Mouse (Mus musculus) gastrocnemius, adult 2 months (tissue): ENCODE measurements around the gene Cad. TPM values are rescaled to one million over a fixed set of nuclear protein-coding genes. Genes with fewer than 3 reads are reported as not detected.

Experiments
- DNase-seq: peaks from one replicate; pipeline ENCODE4 v3.0.0; 2022
- H3K27ac ChIP-seq: fragments of 200-600 bp; 2 replicates; pipeline ENCODE4 v1.8.1; 2022; ENCODE audit warnings: mild to moderate bottlenecking
- H3K4me3 ChIP-seq: fragments of 200-600 bp; 2 replicates; pipeline ENCODE4 v1.8.1; 2022; ENCODE audit warnings: mild to moderate bottlenecking, moderate library complexity
- CTCF ChIP-seq: fragments of 200-600 bp; IDR thresholded peaks from 2 replicates; pipeline ENCODE4 v1.8.1; 2022; ENCODE audit warnings: antibody characterized with exemption, mild to moderate bottlenecking, moderate library complexity
- intact Hi-C: fragments of 180-260 bp; cut with DNase I; formaldehyde crosslinking; loops from one replicate; pipeline ENCODE4 v1.15.1; 2025
- total RNA-seq, 2 experiments: library from RNA; stranded (reverse); gene quantifications; 2 replicates each; pipeline ENCODE4 v1.2.3; 2021

Gene Cad
- total RNA-seq, 2 experiments from 2014 or later = 25.5 to 28.6 TPM

DNA sequence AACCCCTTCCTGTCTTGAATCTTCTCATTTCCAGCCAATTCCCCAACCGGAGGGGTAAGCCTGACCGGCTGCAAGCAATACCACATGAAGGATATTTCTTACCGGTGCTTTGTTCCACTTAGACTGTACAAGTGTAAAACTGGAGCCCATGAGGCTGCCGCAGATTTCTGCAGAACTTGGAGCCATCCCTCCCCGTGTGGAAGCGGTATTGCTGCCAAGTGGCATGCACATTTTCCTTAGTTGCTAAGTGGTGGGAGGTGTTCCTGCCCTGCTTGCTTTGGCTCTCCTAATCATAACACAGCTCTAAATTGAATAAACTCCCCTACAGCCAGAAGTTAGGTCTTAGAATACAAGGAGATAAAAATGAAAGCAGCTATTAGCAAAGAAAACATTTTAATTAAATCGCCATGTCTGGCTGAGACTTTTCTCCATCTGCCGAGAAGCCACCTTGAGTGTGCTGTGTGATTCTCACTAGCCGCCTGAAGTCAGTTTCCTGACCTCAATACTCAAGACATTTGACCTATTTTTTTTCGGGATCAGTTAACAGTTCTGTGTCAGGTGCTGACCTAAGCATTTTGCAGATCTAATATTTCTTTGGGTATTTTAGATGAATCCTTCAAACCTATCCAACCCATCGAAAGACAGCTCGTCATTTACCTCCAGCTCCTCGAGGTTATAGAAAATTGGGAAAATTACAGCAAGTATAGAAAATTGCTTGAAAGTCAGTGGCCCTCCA lies 25.6 kb downstream of the Cad start:
- Histone ChIP-seq H3K27ac (0 out of 2 replicates have a peak overlapping the region, but pooled peaks have one; percentile 2), H3K4me3 (no peak overlapping the region)
- no peak for DNase-seq
- no peak for TF ChIP-seq CTCF
- intact Hi-C loops = no loop called here

DNA sequence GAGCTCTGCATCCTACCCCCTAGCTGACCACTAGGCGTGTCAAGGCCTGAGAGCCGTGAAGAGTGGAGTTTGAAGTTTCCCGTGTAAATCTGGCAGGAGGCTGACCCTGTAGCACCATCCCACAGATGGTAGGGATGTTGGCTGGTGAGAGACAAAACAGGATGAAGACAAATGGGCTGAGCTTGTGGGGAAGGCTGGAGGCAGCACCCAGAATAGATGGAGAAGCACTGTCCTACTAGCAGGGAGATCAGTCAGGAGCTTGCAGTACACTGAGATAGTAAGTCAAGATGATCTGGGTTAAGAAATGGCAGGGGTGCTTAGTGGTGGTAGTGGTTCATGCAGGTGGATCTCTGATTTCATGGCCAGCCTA lies 26.2 kb downstream of the Cad start:
- no peak for TF ChIP-seq CTCF
- intact Hi-C loops = no loop called here
- DNase-seq = no peak
- Histone ChIP-seq H3K4me3 (no peak overlapping the region), H3K27ac (0 out of 2 replicates have a peak overlapping the region, but pooled peaks have one; percentile 2)

DNA sequence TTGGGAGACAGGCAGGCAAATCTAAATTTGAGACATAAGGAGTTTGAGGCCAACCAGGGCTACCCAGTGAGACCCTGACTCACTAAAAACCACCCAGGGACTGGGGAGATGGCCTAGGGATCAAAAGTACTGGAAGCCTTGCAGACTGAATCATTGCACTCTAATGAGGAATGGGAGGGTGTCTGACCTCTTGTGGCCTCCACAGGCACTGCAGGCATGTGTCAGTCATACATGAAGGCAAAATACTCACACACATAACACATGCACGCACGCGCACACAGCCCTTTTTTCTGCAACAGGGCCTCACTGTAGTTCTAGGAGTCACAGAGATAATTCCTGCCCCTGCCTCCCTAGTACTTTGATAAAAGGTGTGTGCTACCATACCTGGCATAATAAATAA lies 26.8 kb downstream of the Cad start:
- intact Hi-C loops = no loop called here
- TF ChIP-seq CTCF = peak; percentile 68
- no peak overlapping the region for H3K4me3 ChIP-seq
- H3K27ac ChIP-seq = no peak overlapping the region
- peak; percentile 48 for DNase-seq

DNA sequence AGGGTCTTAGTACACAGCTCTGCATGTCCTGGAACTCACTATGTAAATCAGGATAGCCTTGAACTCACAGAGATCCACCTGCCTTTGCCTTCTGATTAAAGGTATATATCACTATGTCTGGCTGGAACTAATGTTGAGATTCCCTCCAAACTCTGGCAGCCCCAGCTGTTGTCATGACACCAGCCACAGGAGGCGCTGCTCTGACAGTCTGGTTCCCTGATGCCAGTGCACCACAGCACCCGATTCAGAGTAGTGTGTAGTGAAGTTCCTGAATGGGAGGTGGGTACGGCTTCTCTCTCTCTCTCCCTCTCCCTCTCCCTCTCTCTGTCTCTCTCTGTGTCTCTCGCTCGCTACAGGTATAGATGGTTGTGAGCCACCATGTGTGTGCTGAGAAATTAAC lies 27.8 kb downstream of the Cad start:
- intact Hi-C loops = no loop called here
- peak overlapping the region; percentile 44; the same call in 1 of the 2 replicates for H3K4me3 ChIP-seq
- TF ChIP-seq CTCF = peak; percentile 68
- peak; percentile 79 for DNase-seq
- no peak overlapping the region for H3K27ac ChIP-seq

- intact Hi-C loops = no loop called here
- no peak overlapping the region for H3K27ac ChIP-seq
- no peak for DNase-seq
- no peak for TF ChIP-seq CTCF
- H3K4me3 ChIP-seq = peak overlapping the region; percentile 44
These were observed 28.5 kb downstream of the Cad start for GRCm38 (mm10) chr5:31082935-31083625.

- Histone ChIP-seq H3K4me3 (no peak overlapping the region), H3K27ac (no peak overlapping the region)
- intact Hi-C loops = no loop called here
- DNase-seq = no peak
- no peak for TF ChIP-seq CTCF
These were observed 29.4 kb downstream of the Cad start for GRCm38 (mm10) chr5:31083949-31084348.

DNA sequence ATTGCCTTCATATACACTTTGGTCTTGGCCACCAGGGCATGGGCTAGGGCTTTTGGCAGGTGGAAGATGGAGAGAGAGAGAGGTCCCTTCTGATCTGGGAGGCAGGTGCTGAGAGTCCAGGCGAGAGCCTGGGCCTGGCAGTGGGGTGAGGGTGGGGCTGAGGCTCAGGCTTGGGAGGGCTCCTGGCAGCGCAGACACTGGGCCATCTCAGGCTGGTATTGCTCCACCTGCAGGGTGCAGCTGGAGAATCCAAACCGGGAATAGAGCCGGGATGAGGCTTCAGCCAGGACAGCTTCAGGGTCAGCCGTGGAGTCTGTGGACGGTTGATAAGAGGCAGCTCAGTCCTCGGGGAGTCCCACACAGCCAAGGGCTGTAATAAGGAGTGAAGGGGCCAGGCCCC lies 32.0 kb downstream of the Cad start:
- intact Hi-C loops = no loop called here
- no peak; the same call in 1 of the 2 replicates for TF ChIP-seq CTCF
- no peak for DNase-seq
- Histone ChIP-seq H3K4me3 (no peak overlapping the region), H3K27ac (no peak overlapping the region)

- no peak for TF ChIP-seq CTCF
- no peak overlapping the region for H3K4me3 ChIP-seq
- DNase-seq = no peak
- intact Hi-C loops = no loop called here
- H3K27ac ChIP-seq = no peak overlapping the region
These were observed 32.6 kb downstream of the Cad start for GRCm38 (mm10) chr5:31087131-31087530.

DNA sequence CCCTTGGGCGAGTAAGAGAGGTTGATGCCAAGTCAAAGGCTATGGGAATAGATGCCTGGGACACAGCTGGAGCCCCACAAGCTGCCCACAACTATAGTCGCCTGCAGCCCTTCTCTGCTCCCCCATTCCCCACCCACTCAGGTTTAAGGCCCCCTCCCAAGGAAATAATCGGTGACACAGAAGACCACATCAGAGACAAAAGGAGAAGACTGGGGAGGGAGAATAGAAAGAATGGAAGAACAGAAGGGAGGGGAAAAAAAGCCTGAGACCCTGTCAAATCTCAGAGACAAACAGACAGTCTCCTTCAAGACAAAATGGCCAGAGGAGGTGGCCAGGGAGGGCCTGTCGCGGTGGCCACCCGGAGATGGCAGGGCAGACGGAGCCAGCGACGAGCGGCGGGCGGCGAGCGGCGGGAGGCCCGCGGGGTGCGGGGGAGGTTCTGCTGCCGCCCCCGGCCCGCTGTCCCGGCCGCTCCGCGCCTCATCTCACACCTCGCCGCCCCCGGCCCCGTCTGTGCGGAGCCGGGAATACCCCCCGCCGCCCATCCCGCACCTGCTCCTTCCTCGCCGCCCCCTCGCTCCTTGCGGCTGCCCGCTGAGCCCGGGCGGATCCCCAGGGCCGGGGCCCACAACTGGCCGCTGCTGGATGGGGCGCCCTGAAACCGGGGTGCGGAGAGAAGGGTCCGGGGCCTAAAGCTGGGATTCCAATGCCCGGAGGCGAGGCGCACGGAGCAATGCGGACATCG lies 37.8 kb downstream of the Cad start:
- no peak for DNase-seq
- TF ChIP-seq CTCF = no peak
- Histone ChIP-seq H3K4me3 (peak overlapping the region; percentile 67), H3K27ac (no peak overlapping the region)
- intact Hi-C loops = no loop called here

DNA sequence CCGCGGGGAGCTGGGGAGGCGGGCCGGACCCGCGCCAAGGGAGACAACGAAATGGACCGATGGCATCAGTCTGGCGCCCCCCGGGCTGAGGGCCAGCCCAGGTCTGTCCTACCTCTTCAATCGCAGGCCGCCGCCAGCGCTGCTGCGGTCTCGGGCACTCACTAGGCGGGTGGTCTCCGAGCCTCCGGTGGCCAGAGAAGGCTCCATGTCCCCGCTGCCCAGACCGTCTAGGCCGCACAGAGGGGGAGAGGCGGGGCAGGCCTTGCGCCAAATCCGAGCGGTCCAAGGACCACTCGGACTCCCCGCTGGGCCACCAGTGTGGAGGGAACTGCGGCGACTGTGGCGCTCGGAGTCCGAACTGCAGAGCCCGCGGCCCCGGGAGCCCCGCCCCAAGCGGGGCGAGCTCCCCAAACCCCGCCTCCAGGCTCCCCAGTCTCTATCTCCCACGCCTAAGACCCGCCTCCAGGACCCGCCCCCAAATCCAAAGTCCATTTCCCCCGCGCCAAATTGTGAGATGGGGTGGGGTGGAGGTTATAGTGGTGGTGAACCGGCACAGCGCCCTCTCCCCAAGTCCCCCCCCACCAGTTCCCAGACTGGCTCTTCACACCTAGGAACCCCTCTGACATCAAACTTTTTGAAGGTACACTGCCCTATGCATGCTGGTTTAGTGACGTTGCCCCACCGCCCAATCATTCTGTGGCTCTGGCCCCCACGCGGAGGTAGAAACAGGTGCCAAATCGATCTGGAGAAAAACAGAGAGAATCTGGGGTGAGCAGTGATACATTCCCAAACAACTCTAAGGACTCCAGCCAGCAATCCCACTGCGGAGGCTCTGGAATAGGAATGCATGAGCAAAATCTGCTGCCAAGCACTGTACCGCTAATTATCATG lies 38.8 kb downstream of the Cad start:
- peak; percentile 60 for DNase-seq
- intact Hi-C loops = no loop called here
- H3K4me3 ChIP-seq = peak overlapping the region; percentile 67
- no peak overlapping the region for H3K27ac ChIP-seq
- no peak for TF ChIP-seq CTCF

DNA sequence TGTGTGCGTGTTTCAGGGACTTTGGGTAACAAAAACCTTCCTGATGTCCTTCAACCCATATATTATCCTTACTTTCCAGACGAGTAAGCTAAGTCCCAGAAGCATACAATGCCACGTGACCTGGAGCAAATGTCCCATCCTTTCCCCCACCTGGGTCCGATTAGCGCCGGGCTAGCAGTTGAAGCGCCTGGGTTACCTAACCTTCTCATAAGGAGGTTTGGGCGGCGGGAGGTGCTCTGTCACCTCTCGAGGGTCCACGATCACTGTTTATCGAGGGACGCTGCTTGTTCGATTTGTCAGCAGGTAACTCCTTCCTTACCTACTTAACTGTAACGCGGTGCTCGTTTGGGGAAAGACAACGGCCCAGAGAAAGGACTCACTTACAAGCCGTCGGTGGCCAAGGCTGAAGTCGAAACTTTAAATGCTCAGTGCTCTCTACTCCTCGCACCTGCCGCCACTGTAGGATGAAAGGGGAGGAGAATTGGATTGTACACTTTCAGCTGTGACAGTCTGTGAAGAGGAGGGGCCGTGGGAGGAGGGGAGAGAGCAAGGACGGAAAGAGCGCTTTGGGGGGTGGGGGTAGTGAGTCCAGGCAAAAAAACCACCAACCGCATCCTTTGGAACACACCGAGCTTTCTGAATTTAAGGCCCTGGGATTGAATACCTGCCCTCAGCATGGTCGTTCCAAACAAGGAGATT lies 39.7 kb downstream of the Cad start:
- no peak for DNase-seq
- no peak for TF ChIP-seq CTCF
- H3K27ac ChIP-seq = no peak overlapping the region
- intact Hi-C loops = no loop called here
- peak overlapping the region; percentile 67 for H3K4me3 ChIP-seq
